In the genomic region with DNA sequence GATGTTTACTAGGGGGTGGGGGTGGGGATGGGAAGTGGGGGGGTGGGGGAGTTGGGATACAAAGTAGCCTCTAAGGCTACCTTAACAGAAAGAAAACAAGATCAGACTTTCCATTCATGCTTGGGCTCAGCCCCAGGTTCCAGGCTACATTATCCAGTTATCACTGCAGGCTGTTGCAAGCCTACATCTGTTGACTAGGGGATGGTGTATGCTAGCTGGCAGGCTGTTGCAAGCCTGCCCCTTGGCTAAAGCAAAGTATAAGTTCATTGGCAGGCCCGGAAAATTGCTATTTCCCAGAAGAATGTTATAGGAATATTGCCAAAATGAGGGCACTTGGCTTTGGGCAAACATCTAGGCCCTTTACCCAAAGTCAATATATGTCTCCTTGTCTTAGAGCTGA, we compare ENCODE assay signal across 15 mouse cellular contexts.
"Had no signal": no experiment of that assay in that cellular context is flagged by ENCODE, and none has a peak within 500 bp of the region (broad histone marks: within the 10 kb centered on the region; RNA-seq: fewer than 3 reads in every experiment).

No protein-coding gene starts in this region.

- H3K9ac ChIP-seq: limb, embryonic 13.5 days; liver, embryonic 14.5 days; stomach, embryonic 15.5 days had no signal

- H3K9me3 ChIP-seq: limb, embryonic 13.5 days; stomach, embryonic 15.5 days had no signal

- DNase-seq: kidney, adult 9 months; kidney, postnatal 36 days; layer of hippocampus, adult 9-11 months; layer of hippocampus, postnatal 36 days; lung, adult 18-20 months; lung, postnatal 10 days; lung, postnatal 4 days; right cerebral cortex, postnatal 14 days; thymus, postnatal 4 days had no signal

- H3K4me1 ChIP-seq: limb, embryonic 13.5 days; stomach, embryonic 15.5 days had no signal

- H3K4me2 ChIP-seq: limb, embryonic 13.5 days; midbrain, embryonic 11.5 days; stomach, embryonic 15.5 days had no signal

- ATAC-seq: midbrain, embryonic 16.5 days had no signal

- H3K27me3 ChIP-seq: limb, embryonic 13.5 days; stomach, embryonic 15.5 days had no signal

- H3K4me3 ChIP-seq: limb, embryonic 13.5 days; stomach, embryonic 15.5 days had no signal

- H3K36me3 ChIP-seq: limb, embryonic 13.5 days; stomach, embryonic 15.5 days had no signal

- H3K27ac ChIP-seq: kidney, postnatal 0 days; limb, embryonic 13.5 days; liver, embryonic 14.5 days; stomach, embryonic 15.5 days had no signal
